Mouse (Mus musculus): ENCODE results near the gene Zfp410.
"Not testable (repeated sequence)": the region's sequence is repeated elsewhere in the genome, so short reads cannot be mapped to it uniquely, and the experiment has no call there.

Gene Zfp410

GRCm38 (mm10) chr12:84316721-84317621 lies at the start of gene Zfp410:
Zfp410 (plus strand) TSS chr12:84316852.
- DNase-seq (ENCODE audit: low spot score) = peak; percentile 86

- DNase-seq (ENCODE audit: low spot score) = no peak
Measured at GRCm38 (mm10) chr12:84267264-84267663, 49.4 kb upstream of the Zfp410 start.

GRCm38 (mm10) chr12:84273366-84273765 lies 43.3 kb upstream of the Zfp410 start:
- no peak for DNase-seq (ENCODE audit: low spot score)

- no peak for DNase-seq (ENCODE audit: low spot score)
Measured at GRCm38 (mm10) chr12:84275288-84275687, 41.4 kb upstream of the Zfp410 start.

- no peak for DNase-seq (ENCODE audit: low spot score)
Measured at GRCm38 (mm10) chr12:84276288-84276687, 40.4 kb upstream of the Zfp410 start.

GRCm38 (mm10) chr12:84276799-84277198 lies 39.9 kb upstream of the Zfp410 start:
- no peak for DNase-seq (ENCODE audit: low spot score)

GRCm38 (mm10) chr12:84277832-84278231 lies 38.8 kb upstream of the Zfp410 start:
- no peak for DNase-seq (ENCODE audit: low spot score)

- DNase-seq (ENCODE audit: low spot score) = no peak
Measured at GRCm38 (mm10) chr12:84278901-84279300, 37.8 kb upstream of the Zfp410 start.

- no peak for DNase-seq (ENCODE audit: low spot score)
Measured at GRCm38 (mm10) chr12:84284391-84284790, 32.3 kb upstream of the Zfp410 start.

- peak; percentile 92 for DNase-seq (ENCODE audit: low spot score)
Measured at GRCm38 (mm10) chr12:84284885-84285592, 31.6 kb upstream of the Zfp410 start, which contains the start of gene Ptgr2. Ptgr2 (plus strand) TSS chr12:84285232.

GRCm38 (mm10) chr12:84285593-84285968 lies 31.1 kb upstream of the Zfp410 start:
- DNase-seq (ENCODE audit: low spot score) = no peak

GRCm38 (mm10) chr12:84288461-84288860 lies 28.2 kb upstream of the Zfp410 start:
- peak; percentile 75 for DNase-seq (ENCODE audit: low spot score)

- no peak for DNase-seq (ENCODE audit: low spot score)
Measured at GRCm38 (mm10) chr12:84297851-84298250, 18.8 kb upstream of the Zfp410 start.

- DNase-seq (ENCODE audit: low spot score) = no peak
Measured at GRCm38 (mm10) chr12:84299265-84299664, 17.4 kb upstream of the Zfp410 start.

GRCm38 (mm10) chr12:84304101-84304500 lies 12.6 kb upstream of the Zfp410 start:
- no peak for DNase-seq (ENCODE audit: low spot score)

- DNase-seq (ENCODE audit: low spot score) = no peak
Measured at GRCm38 (mm10) chr12:84304554-84304953, 12.1 kb upstream of the Zfp410 start.

GRCm38 (mm10) chr12:84311306-84311705 lies 5.3 kb upstream of the Zfp410 start:
- DNase-seq (ENCODE audit: low spot score) = no peak

GRCm38 (mm10) chr12:84316006-84316405 lies 646 bp upstream of the Zfp410 start:
- no peak for DNase-seq (ENCODE audit: low spot score)

- DNase-seq (ENCODE audit: low spot score) = no peak
Measured at GRCm38 (mm10) chr12:84327111-84327512, 10.5 kb downstream of the Zfp410 start.

GRCm38 (mm10) chr12:84336963-84337625 lies 20.4 kb downstream of the Zfp410 start:
- no peak for DNase-seq (ENCODE audit: low spot score)

- peak; percentile 71 for DNase-seq (ENCODE audit: low spot score)
Measured at GRCm38 (mm10) chr12:84347192-84347591, 30.5 kb downstream of the Zfp410 start.

- DNase-seq (ENCODE audit: low spot score) = not testable (repeated sequence)
Measured at GRCm38 (mm10) chr12:84358699-84359098, 42.0 kb downstream of the Zfp410 start.
